18 mouse cellular contexts compared by ENCODE assay signal in genomic region chr17:35758769-35759168, GRCm38 (mm10). TPM values are rescaled to one million over a fixed set of nuclear protein-coding genes. Genes with fewer than 3 reads are reported as not detected.
A peak's percentile ranks its signal among the peaks of the same experiment; 100 is the strongest.
DNase-seq lines count a peak whose midpoint lies in the region; ATAC-seq and TF ChIP-seq lines count a peak whose summit lies in the region.
"Had no signal": no experiment of that assay in that cellular context is flagged by ENCODE, and none has a peak within 500 bp of the region (broad histone marks: within the 10 kb centered on the region; RNA-seq: fewer than 3 reads in every experiment).

No protein-coding gene starts in this region.

- H3K9ac ChIP-seq in heart, embryonic 11.5 days (ENCODE audit: low read depth, low read length): no peak overlapping the region
- H3K9ac ChIP-seq in liver, postnatal 0 days (replicated peaks): no peak overlapping the region
- H3K9ac ChIP-seq: embryonic facial prominence, embryonic 13.5 days; hindbrain, embryonic 13.5 days had no signal

- TF ChIP-seq CTCF in liver, postnatal 0 days (IDR thresholded peaks at IDR 0.05; ENCODE audit: low read depth): no peak

- TF ChIP-seq EP300 in liver, postnatal 0 days (IDR thresholded peaks at IDR 0.05; ENCODE audit: low read depth): peak; percentile 94

- WGBS in heart, embryonic 11.5 days (ENCODE audit: insufficient replicate concordance): 49% methylated on average over 7 of the region's 7 CpGs
- 58% methylated on average over 7 of the region's 7 CpGs for WGBS in liver, postnatal 0 days (ENCODE audit: insufficient replicate concordance)

- no peak for DNase-seq in heart, postnatal 10 days
- peak; percentile 50 for DNase-seq in CD4-positive, CD25-positive, alpha-beta regulatory T cell, adult 2 months (ENCODE audit: low read depth, low spot score)
- no peak for DNase-seq in liver, postnatal 0 days
- DNase-seq in spleen, adult 12 weeks (ENCODE audit: low spot score): no peak
- DNase-seq in cerebellum, postnatal 36 days: no peak
- DNase-seq in kidney, postnatal 14 days: no peak
- DNase-seq: cerebellum, postnatal 10 days; gastrocnemius, postnatal 10 days; kidney, adult 18-20 months; lung, adult 2 months; retina, postnatal 1 day; thymus, adult 2 months had no signal

- H3K27ac ChIP-seq in heart, embryonic 11.5 days (ENCODE audit: low read depth, low read length): peak overlapping the region; percentile 25; the same call in 1 of the 2 replicates
- no peak overlapping the region for H3K27ac ChIP-seq in liver, postnatal 0 days (ENCODE audit: low read depth)
- H3K27ac ChIP-seq: embryonic facial prominence, embryonic 13.5 days; hindbrain, embryonic 13.5 days; layer of hippocampus, adult 2 months had no signal

- H3K9me3 ChIP-seq in heart, embryonic 11.5 days (replicated peaks; ENCODE audit: control insufficient read depth, low read length): no peaks in the 10 kb centered on the region
- no peaks in the 10 kb centered on the region; the same call in 1 of the 2 replicates for H3K9me3 ChIP-seq in erythroblast, embryonic 14.5 days (ENCODE audit: control insufficient read depth, low read length)
- no peaks in the 10 kb centered on the region for H3K9me3 ChIP-seq in liver, postnatal 0 days (ENCODE audit: low read length)
- H3K9me3 ChIP-seq: embryonic facial prominence, embryonic 13.5 days; hindbrain, embryonic 13.5 days had no signal

- H3K4me2 ChIP-seq in heart, embryonic 11.5 days: no peak overlapping the region
- no peak overlapping the region for H3K4me2 ChIP-seq in liver, postnatal 0 days (ENCODE audit: low read depth, low read length)
- H3K4me2 ChIP-seq: embryonic facial prominence, embryonic 13.5 days; hindbrain, embryonic 13.5 days had no signal

- no peaks in the 10 kb centered on the region for H3K36me3 ChIP-seq in heart, embryonic 11.5 days (ENCODE audit: control insufficient read depth, insufficient read depth, low read length)
- H3K36me3 ChIP-seq in erythroblast, embryonic 14.5 days (ENCODE audit: control insufficient read depth): no peaks in the 10 kb centered on the region
- no peaks in the 10 kb centered on the region for H3K36me3 ChIP-seq in liver, postnatal 0 days (replicated peaks; ENCODE audit: insufficient read depth, low read length)
- H3K36me3 ChIP-seq: embryonic facial prominence, embryonic 13.5 days; hindbrain, embryonic 13.5 days had no signal

- no peaks in the 10 kb centered on the region for H3K27me3 ChIP-seq in heart, embryonic 11.5 days (ENCODE audit: control insufficient read depth, insufficient read depth, low read length)
- H3K27me3 ChIP-seq in erythroblast, embryonic 14.5 days (ENCODE audit: control insufficient read depth): no peaks in the 10 kb centered on the region
- no peaks in the 10 kb centered on the region for H3K27me3 ChIP-seq in liver, postnatal 0 days (ENCODE audit: insufficient read depth, low read length)
- H3K27me3 ChIP-seq: embryonic facial prominence, embryonic 13.5 days; hindbrain, embryonic 13.5 days had no signal

- H3K4me3 ChIP-seq in heart, embryonic 11.5 days (ENCODE audit: low read depth, low read length): no peak overlapping the region
- peak overlapping the region; percentile 2 for H3K4me3 ChIP-seq in erythroblast, embryonic 14.5 days (replicated peaks)
- no peak overlapping the region for H3K4me3 ChIP-seq in liver, postnatal 0 days (ENCODE audit: low read depth, low read length)
- H3K4me3 ChIP-seq: embryonic facial prominence, embryonic 13.5 days; hindbrain, embryonic 13.5 days; layer of hippocampus, adult 2 months had no signal

- intact Hi-C loops in heart, postnatal 10 days (cut with DNase I): no loop called here

- H3K4me1 ChIP-seq in heart, embryonic 11.5 days (ENCODE audit: control insufficient read depth, insufficient read depth, low read length): 0 out of 2 replicates have a peak, but pooled peaks cover 4% of the 10 kb centered on the region
- H3K4me1 ChIP-seq in erythroblast, embryonic 14.5 days (ENCODE audit: control insufficient read depth): peaks cover 80% of the 10 kb centered on the region
- peaks cover 12% of the 10 kb centered on the region for H3K4me1 ChIP-seq in liver, postnatal 0 days (ENCODE audit: insufficient read depth)
- H3K4me1 ChIP-seq: embryonic facial prominence, embryonic 13.5 days; hindbrain, embryonic 13.5 days had no signal

- ATAC-seq in heart, embryonic 11.5 days (replicated peaks; ENCODE audit: insufficient number of reproducible peaks, low FRiP score, low TSS enrichment): peak; percentile 63; the same call in 1 of the 2 replicates
- ATAC-seq in liver, postnatal 0 days: peak; percentile 85
- ATAC-seq: forebrain, embryonic 14.5 days had no signal

RNA-seq across cellular contexts. Expression of gene Ddr1, which starts 54.3 kb away (rescaled TPM):
- 60.6 and 89.2 TPM in 2 replicates for polyA plus RNA-seq in heart, embryonic 11.5 days (2014; fragmentation: Nextera tagmentation; extraction: Ambion mirVana)
- total RNA-seq in heart, postnatal 10 days (2021): 10 to 100 TPM; 56.8 to 66.6 TPM
- not detected in 2 replicates for polyA plus RNA-seq in erythroblast, embryonic 14.5 days (2012)
- 2.2 and 2.3 TPM in 2 replicates for polyA plus RNA-seq in liver, postnatal 0 days (2015; fragmentation: Nextera tagmentation; extraction: Ambion mirVana)

Comparison
In these comparisons a context has a peak if more than half of its experiments do, and no peak if none do; other contexts are left out.
1. RNA of gene Ddr1, which starts 54.3 kb away (polyA plus RNA-seq): 60.6 to 89.2 TPM in heart, embryonic 11.5 days; 2.2 to 2.3 TPM in liver, postnatal 0 days and not detected in erythroblast, embryonic 14.5 days; every median in the first group is over 10 times any median in the second.